Mouse (Mus musculus) cortical plate, adult 2 months (tissue): ENCODE data around the gene Vegfa.

Experiments used
- CTCF ChIP-seq: fragments of 200-500 bp; IDR thresholded peaks from 2 replicates; pipeline ENCODE4 v1.5.1; 2011; ENCODE audit warnings: mild to moderate bottlenecking, control low read depth, low read length; ENCODE audit not compliant: insufficient read depth; ENCODE audit errors: extremely low read depth
- POLR2A ChIP-seq: fragments of 200-500 bp; IDR thresholded peaks from 2 replicates; pipeline ENCODE4 v1.6.1; 2011; ENCODE audit warnings: mild to moderate bottlenecking, low read length, control low read depth; ENCODE audit not compliant: insufficient read depth; ENCODE audit errors: extremely low read depth

DNA sequence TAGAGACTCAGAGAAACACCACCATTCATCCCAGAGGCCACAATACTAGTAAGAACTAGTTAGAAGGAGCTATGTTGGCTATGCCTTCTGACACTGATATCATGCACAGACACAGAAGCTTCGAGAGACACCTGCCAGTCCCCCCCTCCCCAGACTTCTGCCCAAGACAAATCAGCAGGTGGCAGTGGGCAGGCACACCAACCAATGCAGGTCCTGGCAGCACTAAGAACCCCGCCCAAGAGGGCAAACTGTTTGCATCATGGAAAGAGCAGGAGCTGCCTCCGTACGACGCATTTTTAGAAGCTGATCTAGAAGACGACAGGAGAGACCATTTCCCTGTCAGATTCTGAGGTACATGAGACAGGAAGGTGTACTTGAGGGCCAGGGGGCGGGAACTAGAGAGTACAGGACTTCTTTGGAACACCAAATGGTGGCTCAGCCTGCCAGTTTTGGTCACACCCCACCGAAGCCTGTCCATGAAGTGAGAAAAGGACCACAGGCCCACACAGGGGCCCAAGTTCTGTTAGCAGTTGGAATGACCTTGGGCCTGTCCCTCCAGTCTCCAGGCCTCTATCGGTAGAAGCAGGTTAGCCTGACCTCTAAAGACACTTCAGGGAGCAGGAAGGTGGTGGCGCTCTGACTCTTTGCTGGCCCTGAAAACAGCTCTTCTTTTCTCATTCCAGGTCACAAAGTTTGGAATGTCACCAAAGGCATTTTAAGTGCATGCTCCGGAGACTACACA, 6.1 kb downstream of the Vegfa start:
- no peak for TF ChIP-seq POLR2A
- no peak for TF ChIP-seq CTCF
